Mouse (Mus musculus): ENCODE measurements around the gene Tulp4.

- no peak for TF ChIP-seq TCF3 (IDR thresholded peaks at IDR 0.05; ENCODE audit: insufficient read length, low read depth)
- TF ChIP-seq MYOG (IDR thresholded peaks at IDR 0.05; ENCODE audit: control insufficient read depth in 1 of 3, insufficient read depth in 1 of 3, insufficient read length in 2 of 3, low read depth in 2 of 3) = no peak
- no peak for TF ChIP-seq USF1 (IDR thresholded peaks at IDR 0.05; ENCODE audit: low read depth)
- TF ChIP-seq POLR2A (IDR thresholded peaks at IDR 0.05; ENCODE audit: insufficient read length, low read depth) = no peak
- TF ChIP-seq MYOD1 (IDR thresholded peaks at IDR 0.05; ENCODE audit: control insufficient read depth in 1 of 3, insufficient read length in 2 of 3, low read depth in 2 of 3) = no peak
Observed at GRCm38 (mm10) chr17:6187183-6187582, 80.9 kb downstream of the Tulp4 start.

Measured in myocyte (in vitro differentiated cells).